Mouse (Mus musculus) thymus, adult 2 months (tissue): ENCODE measurements around the gene Axin1.

Experiments
- CTCF ChIP-seq: fragments of 200-500 bp; IDR thresholded peaks from 2 replicates; pipeline ENCODE4 v1.5.1; 2012; ENCODE audit warnings: mild to moderate bottlenecking, control low read depth, low read length, moderate library complexity, borderline replicate concordance; ENCODE audit not compliant: control insufficient read depth, poor library complexity, insufficient read depth; ENCODE audit errors: extremely low read depth
- POLR2A ChIP-seq: fragments of 200-500 bp; IDR thresholded peaks from 2 replicates; pipeline ENCODE4 v1.6.1; 2012; ENCODE audit warnings: mild to moderate bottlenecking, low read length, control low read depth, moderate library complexity; ENCODE audit not compliant: control insufficient read depth, poor library complexity, insufficient read depth; ENCODE audit errors: extremely low read depth

DNA sequence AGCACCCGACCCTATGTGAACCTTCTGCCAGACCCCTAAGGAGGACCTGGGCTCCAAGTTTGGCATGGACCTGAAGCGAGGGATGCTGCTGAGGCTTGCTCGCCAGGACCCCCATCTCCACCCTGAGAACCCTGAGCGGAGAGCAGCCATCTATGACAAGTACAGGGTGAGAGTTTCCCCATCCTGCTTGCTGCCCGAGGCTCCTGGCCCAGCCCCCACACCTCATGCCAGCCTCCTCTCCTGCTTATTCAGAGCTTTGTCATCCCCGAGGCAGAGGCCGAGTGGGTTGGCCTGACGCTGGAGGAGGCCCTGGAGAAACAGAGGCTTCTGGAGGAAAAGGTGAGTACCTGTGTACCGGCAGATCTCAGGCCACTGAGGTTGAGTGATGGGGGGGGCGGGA is 13.3 kb upstream of the Axin1 start:
- TF ChIP-seq CTCF, result no peak
- no peak for TF ChIP-seq POLR2A
